Mouse (Mus musculus) adrenal gland, adult 2 months (tissue): ENCODE results near the gene Gm21915. TPM values are rescaled to one million over a fixed set of nuclear protein-coding genes. Genes with fewer than 3 reads are reported as not detected.
A peak's percentile ranks its signal among the peaks of the same experiment; 100 is the strongest.

ENCODE experiments used
- DNase-seq: peaks from one replicate; pipeline ENCODE4 v3.0.0; 2021
- long read RNA-seq: library from polyadenylated mRNA; stranded (forward); transcript quantifications from one replicate; pipeline ENCODE4 v2.0.0, GENCODE M21; 2021
- polyA plus RNA-seq: library from polyadenylated mRNA; depleted of rRNA; stranded (reverse); fragments of >200 nt; gene quantifications from 2 replicates; pipeline ENCODE4 v1.2.3, GENCODE M21; 2012; rRNA removed
- total RNA-seq, 2 experiments: library from RNA; stranded (reverse); gene quantifications; 2 replicates each; pipeline ENCODE4 v1.2.3; 2021

Gm21915 gene
- total RNA-seq = not detected
- polyA plus RNA-seq = not detected in 2 replicates
- long read RNA-seq = 0 reads

- no peak for DNase-seq
Observed at GRCm38 (mm10) chr9:40670313-40670712, at the start of gene Gm21915. Gm21915 (plus strand) TSS chr9:40670613.

- DNase-seq = no peak
Observed at GRCm38 (mm10) chr9:40622265-40622664, 48.1 kb upstream of the Gm21915 start.

- DNase-seq = no peak
Observed at GRCm38 (mm10) chr9:40622793-40623192, 47.6 kb upstream of the Gm21915 start.

GRCm38 (mm10) chr9:40625341-40625740, 45.1 kb upstream of the Gm21915 start:
- no peak for DNase-seq

- no peak for DNase-seq
Observed at GRCm38 (mm10) chr9:40626566-40626965, 43.8 kb upstream of the Gm21915 start.

GRCm38 (mm10) chr9:40627146-40627713, 43.2 kb upstream of the Gm21915 start:
- no peak for DNase-seq

GRCm38 (mm10) chr9:40628130-40629069, 42.0 kb upstream of the Gm21915 start:
- peak; percentile 83 for DNase-seq

GRCm38 (mm10) chr9:40629441-40629840, 41.0 kb upstream of the Gm21915 start:
- DNase-seq = no peak

- no peak for DNase-seq
Observed at GRCm38 (mm10) chr9:40631101-40631500, 39.3 kb upstream of the Gm21915 start.

- DNase-seq = no peak
Observed at GRCm38 (mm10) chr9:40631505-40631904, 38.9 kb upstream of the Gm21915 start.

- DNase-seq = peak; percentile 54
Observed at GRCm38 (mm10) chr9:40636054-40636453, 34.4 kb upstream of the Gm21915 start.

GRCm38 (mm10) chr9:40637705-40638393, 32.6 kb upstream of the Gm21915 start:
- no peak for DNase-seq

- peak; percentile 53 for DNase-seq
Observed at GRCm38 (mm10) chr9:40638394-40639049, 31.9 kb upstream of the Gm21915 start.

GRCm38 (mm10) chr9:40639536-40640187, 30.8 kb upstream of the Gm21915 start:
- DNase-seq = no peak

GRCm38 (mm10) chr9:40641318-40641717, 29.1 kb upstream of the Gm21915 start:
- no peak for DNase-seq

- DNase-seq = peak; percentile 27
Observed at GRCm38 (mm10) chr9:40642470-40643220, 27.8 kb upstream of the Gm21915 start.

- peak; percentile 14 for DNase-seq
Observed at GRCm38 (mm10) chr9:40649444-40649843, 21.0 kb upstream of the Gm21915 start.

GRCm38 (mm10) chr9:40649983-40650382, 20.4 kb upstream of the Gm21915 start:
- DNase-seq = no peak

- DNase-seq = no peak
Observed at GRCm38 (mm10) chr9:40651239-40651859, 19.1 kb upstream of the Gm21915 start.

- DNase-seq = no peak
Observed at GRCm38 (mm10) chr9:40652757-40653156, 17.7 kb upstream of the Gm21915 start.
